Mouse (Mus musculus): ENCODE measurements around the gene Psapl1. TPM values are rescaled to one million over a fixed set of nuclear protein-coding genes. Genes with fewer than 3 reads are reported as not detected.

Psapl1 gene
- polyA plus RNA-seq, 1 experiment from 2014 or later = 0.10 TPM

DNA sequence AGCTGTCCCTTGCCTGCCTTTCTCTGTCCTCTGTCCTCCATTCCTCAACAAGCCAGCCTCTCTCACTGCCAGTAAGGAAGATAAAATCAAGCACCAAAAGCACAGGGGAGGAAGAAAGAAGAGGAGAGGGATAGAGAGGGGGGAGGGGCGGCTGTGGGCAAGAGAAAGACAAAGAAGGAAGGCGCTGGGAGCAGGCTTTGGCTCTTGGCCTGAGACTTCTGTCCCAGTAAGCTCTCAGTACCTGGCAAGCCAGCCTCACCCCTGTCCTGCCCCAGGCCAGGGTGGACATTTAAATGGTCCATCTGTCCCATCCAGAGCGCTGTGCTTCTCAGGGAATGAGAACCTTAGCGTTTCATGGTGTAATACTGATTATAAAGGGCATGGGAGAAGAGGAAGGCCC is 9.2 kb upstream of the Psapl1 start:
- no peaks in the 10 kb centered on the region for H3K27me3 ChIP-seq (replicated peaks; ENCODE audit: control insufficient read depth, insufficient read depth, low read length)
- no peak overlapping the region for H3K4me3 ChIP-seq (ENCODE audit: low read length)
- H3K4me2 ChIP-seq (ENCODE audit: low read length) = no peak overlapping the region
- H3K9me3 ChIP-seq (ENCODE audit: control insufficient read depth, low read length) = no peaks in the 10 kb centered on the region
- no peaks in the 10 kb centered on the region for H3K36me3 ChIP-seq (ENCODE audit: control insufficient read depth, insufficient read depth, low read length)
- no peak overlapping the region for H3K9ac ChIP-seq (ENCODE audit: low read depth, low read length)
- peaks cover 11% of the 10 kb centered on the region for H3K4me1 ChIP-seq (ENCODE audit: control insufficient read depth, insufficient read depth, low read depth, low read length)
- no peak for ATAC-seq
- 48% methylated on average over 4 of the region's 4 CpGs for WGBS
- no peak overlapping the region; the same call in 1 of the 2 replicates for H3K27ac ChIP-seq (ENCODE audit: low read depth, low read length)

DNA sequence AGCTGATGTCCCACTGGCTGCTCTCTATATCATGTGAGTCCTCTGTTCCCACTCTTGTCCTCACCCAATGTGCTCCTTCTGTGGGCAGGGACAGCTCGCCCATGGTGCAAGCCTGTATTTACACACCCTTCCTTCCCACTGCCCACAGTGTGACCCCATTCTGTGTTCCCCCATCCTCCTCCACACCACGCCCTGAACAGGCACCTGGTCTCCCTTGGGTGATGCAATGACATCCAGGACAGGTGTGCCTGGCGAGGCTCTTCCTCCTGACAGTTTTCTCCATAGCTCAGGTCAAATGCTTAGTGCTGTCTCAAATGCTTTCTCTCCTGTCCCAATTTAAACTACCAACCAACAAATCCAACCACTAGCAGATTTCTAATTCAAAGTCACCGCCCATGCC is 8.4 kb upstream of the Psapl1 start:
- H3K27ac ChIP-seq (ENCODE audit: low read depth, low read length) = no peak overlapping the region
- no peak for ATAC-seq
- 93% methylated on average over 4 of the region's 4 CpGs for WGBS
- H3K4me1 ChIP-seq (ENCODE audit: control insufficient read depth, insufficient read depth, low read depth, low read length) = peaks cover 11% of the 10 kb centered on the region
- no peak overlapping the region for H3K9ac ChIP-seq (ENCODE audit: low read depth, low read length)
- H3K27me3 ChIP-seq (replicated peaks; ENCODE audit: control insufficient read depth, insufficient read depth, low read length) = no peaks in the 10 kb centered on the region
- H3K4me2 ChIP-seq (ENCODE audit: low read length) = no peak overlapping the region
- no peaks in the 10 kb centered on the region for H3K36me3 ChIP-seq (ENCODE audit: control insufficient read depth, insufficient read depth, low read length)
- no peaks in the 10 kb centered on the region for H3K9me3 ChIP-seq (ENCODE audit: control insufficient read depth, low read length)
- no peak overlapping the region for H3K4me3 ChIP-seq (ENCODE audit: low read length)

DNA sequence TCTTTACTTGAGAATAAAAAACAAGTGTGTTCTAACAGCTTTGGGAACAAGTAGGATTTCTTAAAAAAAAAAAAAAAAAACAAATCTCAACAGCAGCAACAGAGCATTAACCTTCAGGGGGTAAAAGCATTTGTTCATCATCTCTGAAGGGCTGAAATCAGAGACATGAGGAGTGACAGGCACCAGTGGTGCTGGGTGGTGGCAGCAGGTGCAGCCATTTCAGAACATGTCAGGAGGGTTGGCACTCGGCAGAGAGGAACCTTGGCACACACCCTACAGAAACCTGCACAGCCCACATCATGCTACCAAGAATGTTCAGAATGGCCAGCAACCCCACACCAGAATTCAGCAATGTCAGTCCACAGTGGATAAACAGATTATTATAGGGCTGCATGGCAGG is 4.3 kb upstream of the Psapl1 start:
- H3K27ac ChIP-seq (ENCODE audit: low read depth, low read length) = no peak overlapping the region
- H3K4me1 ChIP-seq (ENCODE audit: control insufficient read depth, insufficient read depth, low read depth, low read length) = peaks cover 7% of the 10 kb centered on the region
- WGBS = 64% methylated on average over 1 of the region's 1 CpGs
- H3K4me2 ChIP-seq (ENCODE audit: low read length) = no peak overlapping the region
- no peaks in the 10 kb centered on the region for H3K36me3 ChIP-seq (ENCODE audit: control insufficient read depth, insufficient read depth, low read length)
- H3K27me3 ChIP-seq (replicated peaks; ENCODE audit: control insufficient read depth, insufficient read depth, low read length) = no peaks in the 10 kb centered on the region
- H3K9me3 ChIP-seq (ENCODE audit: control insufficient read depth, low read length) = no peaks in the 10 kb centered on the region
- H3K4me3 ChIP-seq (ENCODE audit: low read length) = no peak overlapping the region
- no peak for ATAC-seq
- no peak overlapping the region for H3K9ac ChIP-seq (ENCODE audit: low read depth, low read length)

DNA sequence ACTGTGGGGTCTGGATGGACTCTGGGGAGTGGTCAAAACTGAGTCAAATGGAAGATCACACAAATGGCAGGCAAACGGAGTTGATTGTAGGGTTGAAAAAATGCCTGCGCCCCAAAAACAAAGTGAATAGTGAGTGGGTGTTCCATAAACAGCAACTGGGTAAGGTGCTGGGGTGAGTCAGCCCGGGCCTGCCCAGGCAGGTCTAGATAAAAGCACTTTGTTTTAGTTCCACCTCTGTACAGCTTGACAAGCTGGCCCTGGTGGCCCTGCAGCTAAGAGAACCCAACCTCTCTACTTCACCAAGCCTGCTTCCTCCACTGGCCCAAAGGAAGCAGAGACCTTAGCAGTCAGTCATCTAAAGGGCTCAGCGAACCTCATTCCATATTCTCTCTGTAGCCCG is 1.0 kb upstream of the Psapl1 start:
- Histone ChIP-seq H3K36me3 (ENCODE audit: control insufficient read depth, insufficient read depth, low read length) (no peaks in the 10 kb centered on the region), H3K9me3 (ENCODE audit: control insufficient read depth, low read length) (no peaks in the 10 kb centered on the region), H3K27ac (ENCODE audit: low read depth, low read length) (no peak overlapping the region), H3K4me3 (ENCODE audit: low read length) (no peak overlapping the region), H3K27me3 (replicated peaks; ENCODE audit: control insufficient read depth, insufficient read depth, low read length) (no peaks in the 10 kb centered on the region), H3K9ac (ENCODE audit: low read depth, low read length) (no peak overlapping the region), H3K4me2 (ENCODE audit: low read length) (no peak overlapping the region), H3K4me1 (ENCODE audit: control insufficient read depth, insufficient read depth, low read depth, low read length) (no peaks in the 10 kb centered on the region)
- ATAC-seq = no peak
- WGBS = 82% methylated on average over 5 of the region's 5 CpGs

- Histone ChIP-seq H3K27ac (ENCODE audit: low read depth, low read length) (no peak overlapping the region), H3K4me2 (ENCODE audit: low read length) (no peak overlapping the region), H3K9me3 (ENCODE audit: control insufficient read depth, low read length) (no peaks in the 10 kb centered on the region), H3K4me1 (ENCODE audit: control insufficient read depth, insufficient read depth, low read depth, low read length) (no peaks in the 10 kb centered on the region), H3K4me3 (ENCODE audit: low read length) (no peak overlapping the region), H3K36me3 (ENCODE audit: control insufficient read depth, insufficient read depth, low read length) (no peaks in the 10 kb centered on the region), H3K9ac (ENCODE audit: low read depth, low read length) (no peak overlapping the region), H3K27me3 (replicated peaks; ENCODE audit: control insufficient read depth, insufficient read depth, low read length) (no peaks in the 10 kb centered on the region)
- ATAC-seq = no peak
- 80% methylated on average over 5 of the region's 5 CpGs for WGBS
These were observed 400 bp upstream of the Psapl1 start for GRCm38 (mm10) chr5:36203421-36203820.

GRCm38 (mm10) chr5:36205397-36205796 is 1.6 kb downstream of the Psapl1 start:
- H3K27ac ChIP-seq (ENCODE audit: low read depth, low read length) = no peak overlapping the region
- no peak for ATAC-seq
- H3K4me2 ChIP-seq (ENCODE audit: low read length) = no peak overlapping the region
- H3K36me3 ChIP-seq (ENCODE audit: control insufficient read depth, insufficient read depth, low read length) = no peaks in the 10 kb centered on the region
- H3K27me3 ChIP-seq (replicated peaks; ENCODE audit: control insufficient read depth, insufficient read depth, low read length) = no peaks in the 10 kb centered on the region
- no peaks in the 10 kb centered on the region for H3K4me1 ChIP-seq (ENCODE audit: control insufficient read depth, insufficient read depth, low read depth, low read length)
- WGBS = 76% methylated on average over 11 of the region's 11 CpGs
- H3K4me3 ChIP-seq (ENCODE audit: low read length) = no peak overlapping the region
- no peak overlapping the region for H3K9ac ChIP-seq (ENCODE audit: low read depth, low read length)
- H3K9me3 ChIP-seq (ENCODE audit: control insufficient read depth, low read length) = no peaks in the 10 kb centered on the region

DNA sequence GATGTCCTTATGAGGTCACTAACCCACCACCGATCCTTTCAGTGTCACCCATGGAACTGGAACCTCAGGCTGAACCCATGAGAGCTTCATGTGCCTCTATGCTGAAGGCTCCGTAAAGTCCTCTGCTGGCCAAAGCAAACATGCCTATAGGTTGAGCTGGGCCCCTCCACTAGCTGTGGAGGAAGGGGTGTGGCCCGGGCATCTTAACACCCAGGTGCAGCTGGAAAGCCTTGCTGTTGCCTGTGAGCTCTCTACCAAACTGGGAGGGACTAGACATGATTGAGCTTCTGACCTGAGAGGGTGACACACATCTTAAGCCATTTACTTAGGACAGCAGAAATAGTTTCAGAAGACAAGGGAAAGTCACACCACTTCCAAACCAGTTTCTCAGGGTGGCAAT is 5.0 kb downstream of the Psapl1 start:
- Histone ChIP-seq H3K27ac (ENCODE audit: low read depth, low read length) (no peak overlapping the region), H3K36me3 (ENCODE audit: control insufficient read depth, insufficient read depth, low read length) (no peaks in the 10 kb centered on the region), H3K4me2 (ENCODE audit: low read length) (no peak overlapping the region), H3K9ac (ENCODE audit: low read depth, low read length) (no peak overlapping the region), H3K4me3 (ENCODE audit: low read length) (no peak overlapping the region), H3K9me3 (ENCODE audit: control insufficient read depth, low read length) (no peaks in the 10 kb centered on the region), H3K4me1 (ENCODE audit: control insufficient read depth, insufficient read depth, low read depth, low read length) (no peaks in the 10 kb centered on the region; the same call in 1 of the 2 replicates), H3K27me3 (replicated peaks; ENCODE audit: control insufficient read depth, insufficient read depth, low read length) (no peaks in the 10 kb centered on the region)
- no peak for ATAC-seq
- WGBS = 90% methylated on average over 3 of the region's 3 CpGs

DNA sequence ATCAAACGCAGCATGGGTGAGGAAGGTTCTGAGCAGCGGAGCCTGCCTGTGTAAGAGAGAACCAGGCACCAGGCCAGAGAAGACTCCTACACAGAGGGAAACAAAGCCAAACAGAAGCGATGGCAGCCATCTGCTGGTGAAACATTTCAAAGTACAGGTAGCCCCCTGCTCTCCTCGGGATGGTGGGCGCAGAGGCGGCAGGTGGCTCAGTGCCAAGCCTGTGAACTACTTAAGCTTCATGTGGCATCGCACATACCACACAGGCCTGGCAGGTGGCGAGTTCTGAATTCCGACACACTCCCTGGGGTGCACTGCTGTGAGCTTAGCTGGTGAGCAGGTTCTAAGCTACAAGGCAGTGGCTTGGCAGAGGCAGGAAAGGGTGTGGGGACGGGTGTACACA is 9.5 kb downstream of the Psapl1 start:
- Histone ChIP-seq H3K4me3 (ENCODE audit: low read length) (no peak overlapping the region), H3K4me1 (ENCODE audit: control insufficient read depth, insufficient read depth, low read depth, low read length) (no peaks in the 10 kb centered on the region; the same call in 1 of the 2 replicates), H3K36me3 (ENCODE audit: control insufficient read depth, insufficient read depth, low read length) (no peaks in the 10 kb centered on the region), H3K9me3 (ENCODE audit: control insufficient read depth, low read length) (no peaks in the 10 kb centered on the region), H3K27ac (ENCODE audit: low read depth, low read length) (no peak overlapping the region), H3K27me3 (replicated peaks; ENCODE audit: control insufficient read depth, insufficient read depth, low read length) (no peaks in the 10 kb centered on the region), H3K9ac (ENCODE audit: low read depth, low read length) (no peak overlapping the region), H3K4me2 (ENCODE audit: low read length) (no peak overlapping the region)
- 62% methylated on average over 10 of the region's 10 CpGs for WGBS
- peak; percentile 50 for ATAC-seq

- WGBS = 68% methylated on average over 4 of the region's 4 CpGs
- no peak for ATAC-seq
- Histone ChIP-seq H3K27ac (ENCODE audit: low read depth, low read length) (no peak overlapping the region), H3K27me3 (replicated peaks; ENCODE audit: control insufficient read depth, insufficient read depth, low read length) (no peaks in the 10 kb centered on the region), H3K9me3 (ENCODE audit: control insufficient read depth, low read length) (no peaks in the 10 kb centered on the region), H3K9ac (ENCODE audit: low read depth, low read length) (no peak overlapping the region), H3K4me2 (ENCODE audit: low read length) (no peak overlapping the region), H3K4me3 (ENCODE audit: low read length) (no peak overlapping the region), H3K36me3 (ENCODE audit: control insufficient read depth, insufficient read depth, low read length) (no peaks in the 10 kb centered on the region), H3K4me1 (ENCODE audit: control insufficient read depth, insufficient read depth, low read depth, low read length) (peaks cover 7% of the 10 kb centered on the region)
These were observed 16.3 kb downstream of the Psapl1 start for GRCm38 (mm10) chr5:36220105-36220504.

DNA sequence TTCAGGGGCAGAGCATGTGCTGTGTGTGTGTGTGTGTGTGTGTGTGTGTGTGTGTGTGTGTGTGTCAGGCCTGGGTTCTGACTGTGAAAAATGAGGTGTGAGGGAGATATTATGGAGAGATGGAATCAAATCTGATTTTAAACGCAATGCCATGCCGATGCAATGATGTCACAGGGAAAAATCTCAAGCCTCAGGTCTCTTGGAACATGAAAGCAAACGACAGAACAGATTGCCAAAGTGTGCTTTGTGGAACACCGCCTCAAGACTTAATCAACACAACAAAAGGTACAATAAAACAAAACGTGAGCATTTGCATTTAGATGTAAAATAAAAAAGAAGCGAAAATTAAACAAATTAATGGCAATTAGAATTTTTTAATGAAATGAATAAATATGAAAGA is 16.8 kb downstream of the Psapl1 start:
- H3K4me3 ChIP-seq (ENCODE audit: low read length) = no peak overlapping the region
- no peak overlapping the region for H3K9ac ChIP-seq (ENCODE audit: low read depth, low read length)
- H3K9me3 ChIP-seq (ENCODE audit: control insufficient read depth, low read length) = no peaks in the 10 kb centered on the region
- H3K4me1 ChIP-seq (ENCODE audit: control insufficient read depth, insufficient read depth, low read depth, low read length) = peaks cover 9% of the 10 kb centered on the region
- H3K27ac ChIP-seq (ENCODE audit: low read depth, low read length) = no peak overlapping the region
- no peak overlapping the region for H3K4me2 ChIP-seq (ENCODE audit: low read length)
- no peaks in the 10 kb centered on the region for H3K27me3 ChIP-seq (replicated peaks; ENCODE audit: control insufficient read depth, insufficient read depth, low read length)
- no peaks in the 10 kb centered on the region for H3K36me3 ChIP-seq (ENCODE audit: control insufficient read depth, insufficient read depth, low read length)
- ATAC-seq = no peak
- 50% methylated on average over 6 of the region's 6 CpGs for WGBS

All from hindbrain, embryonic 16.5 days (tissue).